Mouse (Mus musculus) fat pad, adult 2 months (tissue): ENCODE data around the gene Ddias.
"Not testable (repeated sequence)": the region's sequence is repeated elsewhere in the genome, so short reads cannot be mapped to it uniquely, and the experiment has no call there.

Source experiments
- DNase-seq: peaks from one replicate; pipeline ENCODE4 v3.0.0-alpha.2; 2011; ENCODE audit warnings: low read depth, low spot score; ENCODE audit errors: extremely low read depth

Gene Ddias

GRCm38 (mm10) chr7:92874116-92874675, at the start of gene Ddias, which contains the start of gene Prcp:
TSS of gene Ddias (minus strand) at chr7:92874247.
TSS of gene Prcp (plus strand) at chr7:92874470.
- DNase-seq = peak; percentile 28

- DNase-seq = no peak
Measured at GRCm38 (mm10) chr7:92920857-92921172, 46.8 kb upstream of the Ddias start.

- no peak for DNase-seq
Measured at GRCm38 (mm10) chr7:92920172-92920856, 46.3 kb upstream of the Ddias start.

DNA sequence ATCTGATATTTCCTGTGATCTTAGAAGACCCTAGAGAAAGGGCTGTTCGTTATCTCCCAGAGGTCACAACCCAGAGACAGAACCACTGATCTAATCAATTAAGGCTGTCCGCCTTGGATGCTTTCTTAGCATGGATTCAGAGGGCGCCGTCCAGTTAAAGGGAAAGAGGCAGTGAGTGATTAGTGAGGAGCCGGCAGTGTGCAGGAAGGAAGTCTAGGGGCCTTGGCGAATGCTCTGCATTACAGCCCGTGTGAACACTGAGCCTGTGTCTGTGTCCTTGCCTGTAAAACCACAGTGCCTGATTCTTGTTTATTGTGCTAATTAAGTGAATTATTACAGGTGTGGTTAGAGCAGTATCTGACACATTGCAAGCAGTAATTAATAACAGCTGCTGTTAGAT, 30.2 kb upstream of the Ddias start:
- not testable (repeated sequence) for DNase-seq

DNA sequence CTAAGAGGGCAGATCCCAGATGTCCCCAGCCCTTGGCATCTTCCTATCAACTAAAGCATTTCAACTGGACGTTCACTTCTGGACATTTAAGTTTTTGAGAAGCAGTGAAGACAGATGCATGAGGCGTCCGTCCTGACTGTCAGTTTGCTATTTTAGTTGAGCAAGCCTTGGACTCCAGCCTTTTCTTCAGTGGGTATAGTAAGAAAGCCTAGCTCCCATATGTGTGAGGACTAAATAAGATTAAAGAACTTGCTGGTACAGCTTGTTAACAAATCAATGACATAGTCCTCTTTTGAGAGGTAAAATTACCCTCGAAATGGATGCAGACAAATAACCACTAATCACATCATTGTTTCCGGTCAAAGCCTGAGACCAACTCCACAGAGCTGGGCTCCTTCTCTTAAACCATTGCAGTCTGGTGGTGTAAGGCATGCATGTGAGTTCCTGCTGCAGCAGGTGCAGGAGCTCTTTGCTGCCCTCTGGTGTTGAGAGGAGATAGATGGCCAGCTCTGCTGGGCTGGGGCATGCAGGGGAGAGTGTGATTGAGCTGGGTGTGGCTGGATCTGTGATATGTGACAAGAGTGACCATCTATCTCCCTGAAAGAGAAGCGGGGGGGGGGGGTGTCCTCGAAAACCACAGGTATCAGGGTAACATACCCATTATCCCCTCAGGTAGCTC, 29.5 kb upstream of the Ddias start:
- no peak for DNase-seq

- no peak for DNase-seq
Measured at GRCm38 (mm10) chr7:92897021-92897420, 23.0 kb upstream of the Ddias start.

DNA sequence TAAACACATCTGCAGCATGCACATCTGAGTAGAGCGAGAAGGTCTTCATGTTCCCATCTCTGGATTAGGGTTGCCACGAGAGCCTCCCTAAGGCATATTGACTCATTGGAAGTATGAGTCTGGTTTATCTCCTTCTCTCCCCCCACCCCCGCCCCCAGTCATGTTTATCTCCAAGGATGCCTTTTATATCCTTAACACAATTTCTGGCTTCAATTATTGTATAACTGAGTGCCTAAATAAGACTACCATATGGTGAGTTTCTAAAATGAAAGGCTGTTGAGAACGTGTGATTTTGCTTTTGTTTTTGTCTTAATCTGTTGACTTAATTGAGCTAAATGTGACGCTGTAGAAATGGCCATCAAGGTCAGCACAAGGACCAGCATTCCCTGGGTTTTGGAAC, 22.0 kb upstream of the Ddias start:
- no peak for DNase-seq

DNA sequence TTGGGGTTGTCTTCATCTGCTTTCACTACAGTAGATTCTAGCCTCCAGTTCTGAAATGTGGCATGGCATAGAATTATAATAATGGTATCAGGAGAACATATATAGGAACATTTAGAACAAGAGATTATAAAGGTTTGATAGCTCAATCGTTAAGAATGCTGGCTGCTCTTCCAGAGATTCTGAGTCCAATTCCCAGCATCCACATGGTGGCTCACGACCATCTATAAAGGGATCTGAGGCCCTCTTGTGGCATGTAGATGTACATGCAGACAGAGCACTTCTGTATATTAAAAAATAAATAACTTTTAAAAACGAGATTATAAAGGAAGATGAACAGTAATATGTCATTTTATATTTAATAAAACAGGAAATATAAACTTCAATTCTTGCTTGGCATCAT, 19.4 kb upstream of the Ddias start:
- DNase-seq = no peak

GRCm38 (mm10) chr7:92890618-92891230, 16.7 kb upstream of the Ddias start:
- no peak for DNase-seq

- no peak for DNase-seq
Measured at GRCm38 (mm10) chr7:92890211-92890610, 16.2 kb upstream of the Ddias start.

- DNase-seq = no peak
Measured at GRCm38 (mm10) chr7:92887230-92887629, 13.2 kb upstream of the Ddias start.

- no peak for DNase-seq
Measured at GRCm38 (mm10) chr7:92886801-92887200, 12.8 kb upstream of the Ddias start.

DNA sequence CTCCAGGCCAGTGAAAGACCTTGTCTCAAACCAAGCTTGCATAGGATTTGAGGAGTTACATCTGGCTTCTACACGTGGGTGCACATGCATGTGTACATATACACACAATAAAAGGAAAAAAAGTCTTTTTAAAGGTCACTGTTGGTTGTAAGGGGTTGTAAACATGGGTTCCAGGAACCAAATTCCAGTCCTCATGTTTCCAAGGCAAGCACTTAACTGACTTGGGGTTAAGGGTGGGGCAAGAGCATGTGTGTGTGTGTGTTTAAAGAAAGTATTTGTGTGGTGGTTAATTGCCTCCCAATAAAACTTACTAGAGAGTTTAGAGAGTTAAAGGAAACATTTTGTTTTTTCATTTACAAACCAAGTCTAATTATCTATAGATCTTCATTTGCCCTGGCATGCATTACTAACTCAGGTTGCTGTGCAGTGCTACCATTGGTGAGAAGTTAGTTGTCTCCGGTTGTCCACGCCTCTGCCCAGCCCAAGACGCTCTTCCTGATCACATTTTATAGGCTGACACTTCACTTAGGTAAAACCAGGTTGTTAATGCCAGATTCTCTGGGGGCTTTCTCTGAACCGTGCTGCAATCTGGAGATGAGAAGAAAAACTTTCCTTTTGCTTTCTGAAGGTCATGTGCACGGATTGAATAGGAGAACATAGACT, 11.1 kb upstream of the Ddias start:
- DNase-seq = no peak

DNA sequence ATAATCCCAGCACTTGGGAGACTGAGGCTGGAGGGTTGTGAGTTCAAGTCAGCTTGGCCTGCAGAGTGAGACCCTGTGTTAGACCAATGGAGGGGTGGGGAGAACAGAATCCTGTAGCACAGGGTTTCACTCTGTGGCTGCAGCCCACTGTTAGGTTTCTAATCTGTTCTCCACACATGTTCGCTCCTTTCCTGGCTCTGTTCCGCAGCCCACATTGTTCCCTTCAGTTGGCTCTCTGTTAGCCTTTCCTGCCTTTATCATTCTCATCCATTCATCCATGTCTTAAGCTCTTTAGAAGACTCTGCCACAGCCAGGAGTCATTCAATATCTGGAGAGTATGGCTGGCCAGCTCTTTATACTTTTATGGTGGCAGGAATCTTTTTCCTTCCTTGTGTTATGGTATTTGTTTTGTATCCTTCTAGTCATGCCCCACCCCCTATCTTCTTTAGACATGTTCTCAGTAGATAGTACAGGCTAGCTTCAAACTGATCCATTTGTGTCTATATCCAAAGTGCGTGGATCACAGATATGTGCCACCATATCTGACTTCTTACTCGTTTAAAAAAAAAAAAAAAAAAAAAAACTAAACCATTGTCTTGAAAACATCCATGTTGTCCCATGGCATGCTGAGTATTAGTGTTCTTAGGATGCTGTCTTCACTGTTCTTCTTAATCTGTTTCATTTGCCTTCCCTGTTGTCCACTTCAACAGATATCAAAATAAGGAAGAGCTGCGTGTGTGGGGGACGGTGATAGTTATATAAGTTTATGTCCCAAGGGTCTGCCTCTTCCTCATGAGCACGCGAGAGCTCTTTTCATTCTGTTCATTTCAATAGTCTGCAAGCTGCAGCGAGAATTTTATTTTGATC, 10.0 kb upstream of the Ddias start:
- no peak for DNase-seq

- no peak for DNase-seq
Measured at GRCm38 (mm10) chr7:92878575-92879285, 4.7 kb upstream of the Ddias start.

DNA sequence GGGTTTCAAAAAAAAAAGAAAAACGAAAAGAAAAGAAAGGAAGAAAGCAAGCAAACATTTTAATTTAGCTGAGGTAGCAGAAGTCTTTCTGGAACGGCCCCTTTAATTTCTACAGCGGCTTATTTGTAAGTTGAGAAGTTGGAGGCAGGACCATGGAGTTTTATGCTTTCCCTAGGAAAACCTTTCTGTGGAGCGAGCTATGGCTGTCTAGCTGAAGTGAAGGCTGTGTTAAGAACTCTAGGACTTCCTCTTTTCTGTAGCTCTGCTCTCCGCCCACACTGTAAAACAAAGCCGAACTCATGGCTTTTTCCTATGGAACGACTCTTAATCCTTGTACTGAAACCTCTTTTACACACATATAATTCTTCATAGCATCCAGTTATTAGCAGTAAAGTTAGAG, 2.5 kb upstream of the Ddias start:
- DNase-seq = no peak

GRCm38 (mm10) chr7:92876066-92876465, 2.0 kb upstream of the Ddias start:
- DNase-seq = peak; percentile 74

DNA sequence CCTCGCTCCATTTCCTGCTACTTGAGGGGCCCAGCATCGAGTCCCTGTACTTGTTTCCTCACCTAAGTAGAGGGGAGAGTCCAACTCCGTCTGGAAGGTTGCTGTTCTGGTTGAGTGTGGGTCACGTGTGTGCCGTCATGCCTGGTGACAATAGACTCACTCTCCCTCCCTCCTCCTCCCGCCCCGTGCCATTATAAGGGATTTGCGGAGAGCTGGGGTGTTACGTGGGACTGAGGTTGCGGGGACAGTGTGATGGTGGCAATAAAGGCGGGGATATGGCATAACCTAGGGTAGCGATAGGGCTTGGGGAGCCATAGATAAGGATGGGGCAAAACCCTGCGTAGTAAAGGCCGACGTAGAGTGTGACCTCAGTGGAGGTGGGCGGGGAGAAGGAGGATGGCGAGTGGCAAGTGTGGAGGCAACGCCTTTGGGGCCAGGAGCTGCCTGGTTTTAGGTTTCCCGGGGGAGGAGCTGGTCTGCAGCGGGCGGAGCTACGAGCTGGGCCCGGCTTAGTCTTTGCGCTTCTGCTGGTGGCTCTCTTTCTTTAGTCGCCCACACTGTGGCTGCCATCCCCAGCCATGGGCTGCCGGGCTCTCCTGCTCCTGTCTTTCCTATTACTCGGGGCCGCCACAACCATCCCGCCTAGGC, 838 bp upstream of the Ddias start:
- DNase-seq = peak; percentile 19

GRCm38 (mm10) chr7:92871596-92871995, 2.5 kb downstream of the Ddias start:
- no peak for DNase-seq
